Mouse (Mus musculus): ENCODE measurements around the gene Maml1. TPM values are rescaled to one million over a fixed set of nuclear protein-coding genes. Genes with fewer than 3 reads are reported as not detected.

Gene Maml1
- 10 to 100 TPM; 10.1 to 10.8 TPM for total RNA-seq (2021)
- long read RNA-seq, experiment 1, full-length matches to known transcripts: 1 of 5 reads
- long read RNA-seq, experiment 1, partial matches to known transcripts: 4 of 5 reads
- long read RNA-seq, experiment 1, other reads (novel, unspliced or antisense): 0 of 5 reads
- long read RNA-seq, experiment 2, full-length matches to known transcripts: 2 of 6 reads
- long read RNA-seq, experiment 2, partial matches to known transcripts: 1 of 6 reads
- long read RNA-seq, experiment 2, other reads (novel, unspliced or antisense): 3 of 6 reads

GRCm38 (mm10) chr11:50292190-50292855 is at the start of gene Maml1:
Gene Maml1, minus strand, starts transcription at chr11:50292311.
- DNase-seq (ENCODE audit: low spot score in 2 of 2): peak; percentile 98
- H3K4me3 ChIP-seq: peak within 1 kb of the TSS; percentile 87
- H3K27ac ChIP-seq: peak within 1 kb of the TSS; percentile 98
- no peak; the same call in 1 of the 2 replicates for TF ChIP-seq CTCF (conservative IDR thresholded peaks at IDR 0.05)

GRCm38 (mm10) chr11:50336891-50337290 is 44.8 kb upstream of the Maml1 start:
- Histone ChIP-seq H3K27ac (no peak overlapping the region), H3K4me3 (no peak overlapping the region)
- TF ChIP-seq CTCF (conservative IDR thresholded peaks at IDR 0.05): no peak
- DNase-seq (ENCODE audit: low spot score in 2 of 2): no peak

- Histone ChIP-seq H3K4me3 (no peak overlapping the region), H3K27ac (no peak overlapping the region)
- DNase-seq (ENCODE audit: low spot score in 2 of 2): no peak
- TF ChIP-seq CTCF (conservative IDR thresholded peaks at IDR 0.05): no peak
These were observed 44.0 kb upstream of the Maml1 start for GRCm38 (mm10) chr11:50336126-50336525.

- no peak for TF ChIP-seq CTCF (conservative IDR thresholded peaks at IDR 0.05)
- no peak overlapping the region for H3K4me3 ChIP-seq
- DNase-seq (ENCODE audit: low spot score in 2 of 2): no peak
- no peak overlapping the region for H3K27ac ChIP-seq
These were observed 41.1 kb upstream of the Maml1 start for GRCm38 (mm10) chr11:50333181-50333580.

- TF ChIP-seq CTCF (conservative IDR thresholded peaks at IDR 0.05): no peak
- H3K27ac ChIP-seq: no peak overlapping the region
- DNase-seq (ENCODE audit: low spot score in 2 of 2): no peak
- no peak overlapping the region for H3K4me3 ChIP-seq
These were observed 37.3 kb upstream of the Maml1 start for GRCm38 (mm10) chr11:50329378-50329777.

GRCm38 (mm10) chr11:50328075-50328625 is 36.0 kb upstream of the Maml1 start:
- no peak overlapping the region for H3K4me3 ChIP-seq
- DNase-seq (ENCODE audit: low spot score in 2 of 2): no peak
- no peak overlapping the region for H3K27ac ChIP-seq
- TF ChIP-seq CTCF (conservative IDR thresholded peaks at IDR 0.05): no peak

GRCm38 (mm10) chr11:50326302-50326966 is 34.3 kb upstream of the Maml1 start:
- DNase-seq (ENCODE audit: low spot score in 2 of 2): no peak
- Histone ChIP-seq H3K4me3 (peak overlapping the region; percentile 96), H3K27ac (peak overlapping the region; percentile 90)
- no peak for TF ChIP-seq CTCF (conservative IDR thresholded peaks at IDR 0.05)

GRCm38 (mm10) chr11:50325496-50326301 is 33.6 kb upstream of the Maml1 start, which contains the start of gene Canx:
Gene Canx, minus strand, starts transcription at chr11:50325673.
- peak; percentile 42 for TF ChIP-seq CTCF (conservative IDR thresholded peaks at IDR 0.05)
- peak within 1 kb of the TSS; percentile 95 for H3K27ac ChIP-seq
- peak within 1 kb of the TSS; percentile 96 for H3K4me3 ChIP-seq
- DNase-seq (ENCODE audit: low spot score in 2 of 2): peak; percentile 99

- H3K27ac ChIP-seq: peak overlapping the region; percentile 95
- peak overlapping the region; percentile 96 for H3K4me3 ChIP-seq
- peak in 1 of 2 experiments; percentile 15 for DNase-seq (ENCODE audit: low spot score in 2 of 2)
- TF ChIP-seq CTCF (conservative IDR thresholded peaks at IDR 0.05): no peak
These were observed 32.8 kb upstream of the Maml1 start for GRCm38 (mm10) chr11:50324751-50325471.

GRCm38 (mm10) chr11:50323843-50324242 is 31.7 kb upstream of the Maml1 start:
- no peak overlapping the region for H3K27ac ChIP-seq
- peak overlapping the region; percentile 96 for H3K4me3 ChIP-seq
- TF ChIP-seq CTCF (conservative IDR thresholded peaks at IDR 0.05): no peak
- DNase-seq (ENCODE audit: low spot score in 2 of 2): no peak

- TF ChIP-seq CTCF (conservative IDR thresholded peaks at IDR 0.05): no peak
- DNase-seq (ENCODE audit: low spot score in 2 of 2): no peak
- H3K27ac ChIP-seq: no peak overlapping the region
- H3K4me3 ChIP-seq: no peak overlapping the region
These were observed 30.2 kb upstream of the Maml1 start for GRCm38 (mm10) chr11:50322345-50322744.

- no peak for TF ChIP-seq CTCF (conservative IDR thresholded peaks at IDR 0.05)
- H3K27ac ChIP-seq: no peak overlapping the region
- no peak for DNase-seq (ENCODE audit: low spot score in 2 of 2)
- no peak overlapping the region for H3K4me3 ChIP-seq
These were observed 29.1 kb upstream of the Maml1 start for GRCm38 (mm10) chr11:50321239-50321638.

All from layer of hippocampus, adult 2 months (tissue).